Mouse (Mus musculus): ENCODE measurements around the gene Tnip3.
A peak's percentile ranks its signal among the peaks of the same experiment; 100 is the strongest.

Tnip3 gene

DNA sequence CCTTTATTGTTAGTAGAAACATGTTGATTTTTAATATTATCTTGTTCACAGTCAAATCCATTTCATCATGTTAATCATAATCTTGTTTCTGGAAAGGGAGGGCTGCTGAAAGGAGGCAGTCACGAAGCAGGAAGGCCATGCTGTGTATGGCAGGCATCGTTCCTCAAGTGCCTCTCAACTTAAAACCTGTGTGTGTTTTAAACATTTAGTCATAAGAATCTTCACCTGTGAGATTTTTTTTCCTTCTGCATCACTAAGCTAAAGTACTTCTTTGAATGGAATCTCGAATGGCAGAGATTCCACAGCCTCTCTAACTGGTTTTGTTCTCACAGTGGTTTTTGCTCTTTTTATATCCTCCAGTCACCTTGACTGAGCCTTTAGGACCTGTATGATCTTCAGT lies 121.3 kb downstream of the Tnip3 start:
- DNase-seq (ENCODE audit: low read depth, low spot score), result peak; percentile 15

DNA sequence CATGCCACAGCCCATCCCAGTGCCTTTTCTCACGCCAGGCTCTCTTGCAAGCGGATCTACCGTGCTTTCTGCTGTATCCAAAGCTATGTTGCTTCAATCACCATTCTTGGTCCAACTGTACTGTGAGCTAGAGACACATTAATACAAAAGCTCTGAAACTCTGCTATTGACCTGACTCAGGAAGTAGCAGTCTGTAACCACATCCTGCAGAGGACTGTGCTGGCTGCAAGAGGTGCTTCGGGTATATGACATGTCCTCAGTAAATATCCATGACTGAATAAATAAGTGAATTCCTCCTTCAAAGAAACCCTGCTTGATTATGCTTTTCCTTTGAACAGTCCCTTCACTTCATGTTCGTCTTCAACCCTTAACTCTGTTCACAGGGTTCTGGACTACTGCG lies 122.6 kb downstream of the Tnip3 start:
- DNase-seq (ENCODE audit: low read depth, low spot score), result peak; percentile 81

DNA sequence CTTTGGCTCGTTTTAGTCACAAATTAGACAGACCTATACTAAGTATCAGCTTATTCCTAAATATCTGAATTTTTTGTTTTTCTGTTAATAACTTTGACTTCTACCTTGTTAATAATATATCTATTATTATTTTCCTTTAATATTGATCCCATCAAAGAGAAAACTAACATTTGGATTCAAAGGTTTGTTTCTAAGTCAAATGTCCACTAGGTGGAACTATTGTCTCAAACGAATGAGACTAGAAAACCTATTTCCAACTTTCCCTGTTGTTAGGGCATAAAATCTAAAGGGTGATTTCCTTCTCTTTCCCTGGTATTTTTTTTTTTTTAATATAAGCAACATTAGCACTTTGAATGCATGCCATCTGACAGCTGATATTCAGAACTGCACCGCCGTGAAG lies 126.3 kb downstream of the Tnip3 start:
- peak; percentile 50 for DNase-seq (ENCODE audit: low read depth, low spot score)

DNA sequence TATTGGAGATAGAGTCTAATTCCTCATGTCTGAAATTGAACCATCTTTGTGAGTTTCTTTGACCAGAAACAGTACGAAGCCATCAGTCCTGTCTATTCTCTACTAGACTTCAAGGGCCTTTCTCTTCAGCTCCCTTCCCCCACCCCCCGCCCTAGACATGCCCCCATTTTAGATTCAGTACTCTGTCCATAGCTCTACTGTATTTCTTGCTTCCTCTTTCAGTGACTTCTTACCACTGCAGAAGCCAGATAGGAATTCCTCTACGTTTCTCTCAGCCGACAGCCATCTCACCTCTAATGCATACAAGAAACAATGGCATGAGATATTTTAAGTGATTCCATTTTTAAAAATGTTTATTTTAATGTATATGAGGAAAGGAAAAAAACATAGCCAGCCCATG lies 136.2 kb downstream of the Tnip3 start:
- no peak for DNase-seq (ENCODE audit: low read depth, low spot score)

DNA sequence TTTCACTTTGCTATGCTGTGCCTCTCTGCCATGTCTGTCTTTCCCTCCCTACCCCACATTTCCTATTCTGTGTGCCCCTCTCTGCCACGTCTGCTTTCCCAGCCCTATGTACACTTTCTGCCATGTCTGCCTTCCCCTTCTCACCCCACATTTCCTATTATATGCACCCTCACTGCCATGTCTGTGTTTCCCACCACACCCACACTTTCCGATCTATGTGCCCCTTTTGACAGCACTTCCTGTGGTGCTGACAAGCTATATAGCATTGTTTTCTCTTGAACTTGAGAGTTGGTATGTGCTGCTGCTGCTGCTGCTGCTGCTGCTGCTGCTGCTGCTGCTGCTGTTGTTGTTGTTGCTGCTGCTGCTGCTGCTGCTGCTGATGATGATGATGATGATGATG lies 136.9 kb downstream of the Tnip3 start:
- DNase-seq (ENCODE audit: low read depth, low spot score), result peak; percentile 69

DNA sequence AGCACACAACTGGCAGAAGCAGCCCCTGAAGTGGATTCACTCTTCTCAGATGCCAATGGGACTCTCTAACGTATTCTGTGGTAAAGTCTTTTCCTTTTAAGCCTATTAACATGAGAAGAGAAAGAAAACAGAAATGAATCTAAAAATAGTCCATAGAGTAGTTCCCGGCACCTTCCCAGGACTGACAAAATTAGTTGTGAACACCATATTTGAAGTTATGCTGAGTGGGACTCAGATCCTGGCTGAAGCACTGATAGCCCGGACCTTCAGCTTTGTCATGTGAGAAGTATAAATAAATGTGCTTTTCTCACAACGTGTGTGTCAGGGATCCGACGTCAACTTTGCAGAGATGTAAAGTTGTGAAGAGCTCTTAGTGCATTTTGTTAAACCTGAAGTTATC lies 138.9 kb downstream of the Tnip3 start:
- DNase-seq (ENCODE audit: low read depth, low spot score), result no peak

DNA sequence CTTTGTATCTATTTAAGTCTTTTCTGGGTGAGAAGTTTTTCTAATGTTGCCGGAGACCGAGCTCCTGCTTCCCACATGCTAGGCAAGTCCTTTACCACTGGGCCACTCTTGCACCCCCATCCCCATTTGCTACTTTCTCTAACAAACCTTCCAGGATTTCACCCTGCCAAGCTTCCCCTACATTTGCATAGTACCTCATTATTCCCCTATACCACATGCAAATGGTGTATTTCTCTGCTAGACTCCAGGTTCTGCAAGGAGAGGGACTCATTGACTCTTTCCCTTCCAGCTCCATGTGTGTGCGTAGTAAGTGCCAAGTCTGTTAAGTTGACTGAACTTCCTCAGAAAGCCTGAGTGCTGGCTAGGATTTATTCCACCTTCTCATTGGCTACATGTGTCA lies 141.2 kb downstream of the Tnip3 start:
- DNase-seq (ENCODE audit: low read depth, low spot score), result no peak

DNA sequence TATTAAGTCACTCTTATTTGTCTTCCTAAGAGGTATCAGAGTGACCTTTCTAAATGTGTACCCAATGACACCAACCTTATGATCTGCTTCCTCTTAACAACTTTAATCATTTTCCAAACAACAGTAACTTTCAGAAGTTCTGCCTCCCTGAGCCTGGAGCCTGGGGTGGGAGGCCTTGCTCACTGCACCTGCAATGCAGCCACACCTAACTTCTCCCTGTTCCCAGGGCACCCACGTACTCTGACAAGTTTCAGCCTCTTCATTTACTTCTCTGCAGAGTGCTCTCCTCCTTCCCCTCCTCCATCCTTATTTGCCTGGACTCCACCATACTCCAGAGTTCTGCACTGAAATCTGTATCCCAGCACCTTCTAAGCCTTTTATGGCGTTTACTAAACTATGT lies 144.9 kb downstream of the Tnip3 start:
- no peak for DNase-seq (ENCODE audit: low read depth, low spot score)

DNA sequence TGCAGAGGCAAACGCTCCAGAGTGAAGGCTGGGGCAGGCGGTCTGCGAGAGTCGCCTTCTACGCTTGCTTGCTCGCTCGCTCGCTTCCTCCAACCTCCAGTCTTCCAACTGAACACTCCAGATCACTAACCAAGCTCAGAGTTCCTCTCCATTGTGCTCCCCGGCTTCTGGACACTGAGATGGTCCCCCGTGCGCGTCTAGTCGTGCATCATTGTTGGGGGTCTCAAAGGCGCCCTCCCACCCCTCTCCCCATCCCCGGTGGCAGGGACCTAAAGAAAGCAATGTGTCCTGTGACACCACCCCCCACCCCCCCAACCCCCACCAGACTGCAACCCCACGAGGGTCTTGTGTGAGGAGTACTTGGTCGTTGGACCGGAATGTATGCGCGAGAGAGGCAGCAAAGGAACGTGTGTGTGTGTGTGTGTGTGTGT lies 145.9 kb downstream of the Tnip3 start:
- no peak for DNase-seq (ENCODE audit: low read depth, low spot score)

DNA sequence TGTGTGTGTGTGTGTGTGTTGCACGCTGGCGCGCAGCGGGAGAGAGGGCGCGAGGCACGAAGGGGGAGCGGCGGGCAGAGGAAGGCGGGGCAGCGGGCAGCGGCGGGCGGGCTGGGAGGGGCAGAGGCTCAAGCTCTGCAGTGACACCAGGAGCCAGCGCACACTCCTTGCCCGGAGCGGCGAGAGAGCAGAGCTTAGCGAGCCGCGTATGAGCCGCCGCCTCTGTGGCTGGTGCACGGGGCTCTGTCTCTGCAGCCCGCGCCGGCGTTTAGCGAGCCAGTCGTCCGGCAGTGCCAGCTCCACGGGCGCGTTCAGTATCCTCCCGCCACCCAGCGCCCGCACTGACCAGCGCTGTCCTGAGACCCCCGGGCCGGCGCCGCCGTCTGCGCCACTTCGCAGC lies 146.3 kb downstream of the Tnip3 start, which contains the start of gene Ndnf:
TSS of gene Ndnf (plus strand) at position 140 of the 400 bp plus-strand sequence.
- peak; percentile 75 for DNase-seq (ENCODE audit: low read depth, low spot score)

DNA sequence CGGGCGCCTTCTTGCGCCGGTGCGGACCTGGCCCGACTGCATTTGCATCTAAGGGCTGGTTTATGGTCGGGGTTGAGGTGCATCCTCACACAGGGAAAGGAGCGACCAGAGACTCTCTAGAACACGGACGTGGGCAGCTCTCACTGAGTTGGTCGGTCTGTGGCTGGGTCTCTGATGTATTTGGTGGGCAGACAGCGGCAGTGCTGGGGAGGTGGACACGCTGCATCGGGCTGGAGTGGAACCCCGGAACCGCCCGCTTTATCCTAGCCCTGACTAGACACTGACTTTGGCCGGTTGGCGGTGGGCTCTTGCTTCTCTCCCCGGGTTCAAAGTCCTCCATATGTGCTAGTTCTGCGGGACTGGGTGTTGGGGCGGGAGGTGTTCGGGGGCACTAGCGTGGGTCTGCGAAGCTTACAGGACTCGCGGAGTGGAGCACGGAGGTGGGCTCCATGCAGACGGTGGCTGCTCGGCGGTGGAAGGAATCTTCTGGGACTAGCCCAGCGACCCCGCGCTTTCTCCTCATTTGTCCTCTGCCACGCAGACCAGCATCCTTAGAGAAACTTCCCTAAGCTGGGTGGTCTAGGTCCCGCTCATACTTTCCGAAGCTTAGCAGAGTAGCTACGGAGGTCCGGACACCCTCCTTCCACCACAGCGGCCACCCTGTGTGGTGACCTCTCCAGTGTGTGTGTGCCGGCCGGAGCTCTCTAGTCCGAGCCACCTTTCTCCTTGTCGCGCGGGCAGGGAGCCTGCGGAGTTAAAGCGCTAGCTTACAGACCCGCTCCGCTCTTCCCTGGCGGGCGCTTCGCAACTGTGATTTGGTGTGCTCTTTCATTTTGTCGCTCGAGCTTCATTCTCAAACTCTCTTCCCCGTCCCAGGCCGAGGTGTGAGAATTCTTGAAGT lies 147.3 kb downstream of the Tnip3 start:
- DNase-seq (ENCODE audit: low read depth, low spot score), result peak; percentile 51

All from CD4-positive, CD25-positive, alpha-beta regulatory T cell, adult 2 months (primary cell).